Mouse (Mus musculus): Measurements from ENCODE around the gene Tlr6. TPM values are rescaled to one million over a fixed set of nuclear protein-coding genes. Genes with fewer than 3 reads are reported as not detected.

Tlr6 gene
- 0.38 and 0.76 TPM in 2 replicates for polyA plus RNA-seq (2014; fragmentation: Nextera tagmentation; extraction: Ambion mirVana)

- ATAC-seq (replicated peaks; ENCODE audit: insufficient number of reproducible peaks, low FRiP score, low TSS enrichment) = no peak
- Histone ChIP-seq H3K4me3 (ENCODE audit: low read depth, low read length) (no peak within 1 kb of the TSS), H3K4me1 (ENCODE audit: control insufficient read depth, insufficient read depth, low read length) (no peaks in the 10 kb centered on the region), H3K9me3 (replicated peaks; ENCODE audit: control insufficient read depth, low read length) (no peaks in the 10 kb centered on the region), H3K27me3 (ENCODE audit: control insufficient read depth, insufficient read depth, low read length) (no peaks in the 10 kb centered on the region), H3K4me2 (no peak within 1 kb of the TSS), H3K9ac (ENCODE audit: low read depth, low read length) (no peak within 1 kb of the TSS), H3K36me3 (ENCODE audit: control insufficient read depth, insufficient read depth, low read length) (no peaks in the 10 kb centered on the region), H3K27ac (ENCODE audit: low read depth, low read length) (no peak within 1 kb of the TSS)
- WGBS (ENCODE audit: insufficient replicate concordance) = 73% methylated on average over 13 of the region's 13 CpGs
Measured at GRCm38 (mm10) chr5:64959843-64960230, at the start of gene Tlr6. Tlr6 (minus strand) TSS chr5:64960097.

GRCm38 (mm10) chr5:65006011-65006491, 46.2 kb upstream of the Tlr6 start:
- Histone ChIP-seq H3K27me3 (ENCODE audit: control insufficient read depth, insufficient read depth, low read length) (no peaks in the 10 kb centered on the region), H3K4me3 (ENCODE audit: low read depth, low read length) (no peak overlapping the region), H3K4me1 (ENCODE audit: control insufficient read depth, insufficient read depth, low read length) (peaks cover 6% of the 10 kb centered on the region; the same call in 1 of the 2 replicates), H3K9ac (ENCODE audit: low read depth, low read length) (no peak overlapping the region), H3K4me2 (no peak overlapping the region), H3K36me3 (ENCODE audit: control insufficient read depth, insufficient read depth, low read length) (peaks cover 14% of the 10 kb centered on the region), H3K9me3 (replicated peaks; ENCODE audit: control insufficient read depth, low read length) (no peaks in the 10 kb centered on the region; the same call in 1 of the 2 replicates), H3K27ac (ENCODE audit: low read depth, low read length) (no peak overlapping the region; the same call in 1 of the 2 replicates)
- 32% methylated on average over 4 of the region's 4 CpGs for WGBS (ENCODE audit: insufficient replicate concordance)
- no peak for ATAC-seq (replicated peaks; ENCODE audit: insufficient number of reproducible peaks, low FRiP score, low TSS enrichment)

GRCm38 (mm10) chr5:65005251-65005650, 45.4 kb upstream of the Tlr6 start:
- Histone ChIP-seq H3K27me3 (ENCODE audit: control insufficient read depth, insufficient read depth, low read length) (no peaks in the 10 kb centered on the region), H3K27ac (ENCODE audit: low read depth, low read length) (no peak overlapping the region), H3K9me3 (replicated peaks; ENCODE audit: control insufficient read depth, low read length) (no peaks in the 10 kb centered on the region; the same call in 1 of the 2 replicates), H3K4me1 (ENCODE audit: control insufficient read depth, insufficient read depth, low read length) (peaks cover 6% of the 10 kb centered on the region; the same call in 1 of the 2 replicates), H3K36me3 (ENCODE audit: control insufficient read depth, insufficient read depth, low read length) (peaks cover 11% of the 10 kb centered on the region), H3K4me2 (no peak overlapping the region), H3K4me3 (ENCODE audit: low read depth, low read length) (no peak overlapping the region), H3K9ac (ENCODE audit: low read depth, low read length) (no peak overlapping the region)
- WGBS (ENCODE audit: insufficient replicate concordance) = 85% methylated on average over 4 of the region's 4 CpGs
- ATAC-seq (replicated peaks; ENCODE audit: insufficient number of reproducible peaks, low FRiP score, low TSS enrichment) = no peak

- no peak for ATAC-seq (replicated peaks; ENCODE audit: insufficient number of reproducible peaks, low FRiP score, low TSS enrichment)
- H3K9me3 ChIP-seq (replicated peaks; ENCODE audit: control insufficient read depth, low read length) = no peaks in the 10 kb centered on the region
- H3K27ac ChIP-seq (ENCODE audit: low read depth, low read length) = no peak overlapping the region
- H3K9ac ChIP-seq (ENCODE audit: low read depth, low read length) = no peak overlapping the region
- H3K4me1 ChIP-seq (ENCODE audit: control insufficient read depth, insufficient read depth, low read length) = peaks cover 6% of the 10 kb centered on the region; the same call in 1 of the 2 replicates
- H3K27me3 ChIP-seq (ENCODE audit: control insufficient read depth, insufficient read depth, low read length) = no peaks in the 10 kb centered on the region
- no peaks in the 10 kb centered on the region; the same call in 1 of the 2 replicates for H3K36me3 ChIP-seq (ENCODE audit: control insufficient read depth, insufficient read depth, low read length)
- 66% methylated on average over 7 of the region's 7 CpGs for WGBS (ENCODE audit: insufficient replicate concordance)
- no peak overlapping the region for H3K4me2 ChIP-seq
- no peak overlapping the region for H3K4me3 ChIP-seq (ENCODE audit: low read depth, low read length)
Measured at GRCm38 (mm10) chr5:65003946-65004535, 44.1 kb upstream of the Tlr6 start.

GRCm38 (mm10) chr5:65002940-65003824, 43.3 kb upstream of the Tlr6 start:
- Histone ChIP-seq H3K27ac (ENCODE audit: low read depth, low read length) (no peak overlapping the region), H3K4me2 (no peak overlapping the region)
- 61% methylated on average over 10 of the region's 10 CpGs for WGBS (ENCODE audit: insufficient replicate concordance)

GRCm38 (mm10) chr5:64995408-64995807, 35.5 kb upstream of the Tlr6 start:
- H3K36me3 ChIP-seq (ENCODE audit: control insufficient read depth, insufficient read depth, low read length) = peaks cover 9% of the 10 kb centered on the region
- H3K9ac ChIP-seq (ENCODE audit: low read depth, low read length) = no peak overlapping the region
- H3K4me1 ChIP-seq (ENCODE audit: control insufficient read depth, insufficient read depth, low read length) = no peaks in the 10 kb centered on the region
- H3K27me3 ChIP-seq (ENCODE audit: control insufficient read depth, insufficient read depth, low read length) = no peaks in the 10 kb centered on the region
- H3K27ac ChIP-seq (ENCODE audit: low read depth, low read length) = no peak overlapping the region
- ATAC-seq (replicated peaks; ENCODE audit: insufficient number of reproducible peaks, low FRiP score, low TSS enrichment) = no peak
- WGBS (ENCODE audit: insufficient replicate concordance) = 83% methylated on average over 2 of the region's 2 CpGs
- H3K9me3 ChIP-seq (replicated peaks; ENCODE audit: control insufficient read depth, low read length) = no peaks in the 10 kb centered on the region
- H3K4me3 ChIP-seq (ENCODE audit: low read depth, low read length) = no peak overlapping the region
- H3K4me2 ChIP-seq = no peak overlapping the region

More at GRCm38 (mm10) chr5:65002940-65003824, 43.3 kb upstream of the Tlr6 start:
- no peak for ATAC-seq (replicated peaks; ENCODE audit: insufficient number of reproducible peaks, low FRiP score, low TSS enrichment)
- H3K27me3 ChIP-seq (ENCODE audit: control insufficient read depth, insufficient read depth, low read length) = no peaks in the 10 kb centered on the region
- H3K4me1 ChIP-seq (ENCODE audit: control insufficient read depth, insufficient read depth, low read length) = peaks cover 6% of the 10 kb centered on the region; the same call in 1 of the 2 replicates
- no peaks in the 10 kb centered on the region for H3K36me3 ChIP-seq (ENCODE audit: control insufficient read depth, insufficient read depth, low read length)
- H3K4me3 ChIP-seq (ENCODE audit: low read depth, low read length) = no peak overlapping the region
- H3K9me3 ChIP-seq (replicated peaks; ENCODE audit: control insufficient read depth, low read length) = no peaks in the 10 kb centered on the region
- no peak overlapping the region for H3K9ac ChIP-seq (ENCODE audit: low read depth, low read length)

GRCm38 (mm10) chr5:64992540-64992939, 32.6 kb upstream of the Tlr6 start:
- Histone ChIP-seq H3K9ac (ENCODE audit: low read depth, low read length) (no peak overlapping the region), H3K27me3 (ENCODE audit: control insufficient read depth, insufficient read depth, low read length) (no peaks in the 10 kb centered on the region), H3K4me3 (ENCODE audit: low read depth, low read length) (no peak overlapping the region), H3K27ac (ENCODE audit: low read depth, low read length) (no peak overlapping the region), H3K4me1 (ENCODE audit: control insufficient read depth, insufficient read depth, low read length) (peaks cover 6% of the 10 kb centered on the region), H3K36me3 (ENCODE audit: control insufficient read depth, insufficient read depth, low read length) (peaks cover 15% of the 10 kb centered on the region), H3K4me2 (no peak overlapping the region), H3K9me3 (replicated peaks; ENCODE audit: control insufficient read depth, low read length) (no peaks in the 10 kb centered on the region)
- 45% methylated on average over 8 of the region's 8 CpGs for WGBS (ENCODE audit: insufficient replicate concordance)
- ATAC-seq (replicated peaks; ENCODE audit: insufficient number of reproducible peaks, low FRiP score, low TSS enrichment) = no peak

- Histone ChIP-seq H3K27me3 (ENCODE audit: control insufficient read depth, insufficient read depth, low read length) (no peaks in the 10 kb centered on the region), H3K36me3 (ENCODE audit: control insufficient read depth, insufficient read depth, low read length) (peaks cover 8% of the 10 kb centered on the region; the same call in 1 of the 2 replicates), H3K9ac (ENCODE audit: low read depth, low read length) (no peak overlapping the region), H3K4me2 (no peak overlapping the region), H3K9me3 (replicated peaks; ENCODE audit: control insufficient read depth, low read length) (no peaks in the 10 kb centered on the region), H3K4me1 (ENCODE audit: control insufficient read depth, insufficient read depth, low read length) (peaks cover 12% of the 10 kb centered on the region), H3K4me3 (ENCODE audit: low read depth, low read length) (no peak overlapping the region), H3K27ac (ENCODE audit: low read depth, low read length) (no peak overlapping the region)
- ATAC-seq (replicated peaks; ENCODE audit: insufficient number of reproducible peaks, low FRiP score, low TSS enrichment) = no peak
- WGBS (ENCODE audit: insufficient replicate concordance) = 79% methylated on average over 1 of the region's 1 CpGs
Measured at GRCm38 (mm10) chr5:64989940-64990339, 30.0 kb upstream of the Tlr6 start.

Measured in heart, embryonic 11.5 days (tissue).